Mouse (Mus musculus): ENCODE measurements around the gene Gas1. TPM values are rescaled to one million over a fixed set of nuclear protein-coding genes. Genes with fewer than 3 reads are reported as not detected.

Gas1 gene
- polyA plus RNA-seq, 1 experiment, result not detected

DNA sequence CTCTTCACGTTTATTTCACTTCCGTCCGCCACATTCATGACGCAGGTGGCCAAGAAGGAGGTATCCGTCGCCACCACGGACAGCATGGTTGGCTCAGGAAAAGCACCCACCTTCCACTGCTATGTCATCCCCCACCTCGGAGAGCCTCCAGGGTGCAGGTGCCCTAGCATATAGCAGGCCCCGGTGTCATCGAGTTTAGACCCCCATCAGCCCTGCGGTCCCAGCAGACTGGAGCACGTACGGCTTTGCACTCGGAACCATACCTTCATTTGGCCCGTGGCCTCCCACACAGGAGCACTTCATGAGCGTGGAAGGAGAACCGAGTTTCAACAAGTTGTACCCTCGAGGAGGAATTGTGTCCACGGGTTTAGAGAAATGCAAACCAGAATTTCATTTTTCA is 50.8 kb downstream of the Gas1 start:
- Histone ChIP-seq H3K9me3 (peaks cover 16% of the 10 kb centered on the region), H3K27me3 (replicated peaks) (peaks cover 7% of the 10 kb centered on the region)
- no peak for TF ChIP-seq GATA1 (IDR thresholded peaks at IDR 0.05; ENCODE audit: borderline replicate concordance, low read length)
- no peak for TF ChIP-seq FLI1 (IDR thresholded peaks at IDR 0.05; ENCODE audit: low read length)

DNA sequence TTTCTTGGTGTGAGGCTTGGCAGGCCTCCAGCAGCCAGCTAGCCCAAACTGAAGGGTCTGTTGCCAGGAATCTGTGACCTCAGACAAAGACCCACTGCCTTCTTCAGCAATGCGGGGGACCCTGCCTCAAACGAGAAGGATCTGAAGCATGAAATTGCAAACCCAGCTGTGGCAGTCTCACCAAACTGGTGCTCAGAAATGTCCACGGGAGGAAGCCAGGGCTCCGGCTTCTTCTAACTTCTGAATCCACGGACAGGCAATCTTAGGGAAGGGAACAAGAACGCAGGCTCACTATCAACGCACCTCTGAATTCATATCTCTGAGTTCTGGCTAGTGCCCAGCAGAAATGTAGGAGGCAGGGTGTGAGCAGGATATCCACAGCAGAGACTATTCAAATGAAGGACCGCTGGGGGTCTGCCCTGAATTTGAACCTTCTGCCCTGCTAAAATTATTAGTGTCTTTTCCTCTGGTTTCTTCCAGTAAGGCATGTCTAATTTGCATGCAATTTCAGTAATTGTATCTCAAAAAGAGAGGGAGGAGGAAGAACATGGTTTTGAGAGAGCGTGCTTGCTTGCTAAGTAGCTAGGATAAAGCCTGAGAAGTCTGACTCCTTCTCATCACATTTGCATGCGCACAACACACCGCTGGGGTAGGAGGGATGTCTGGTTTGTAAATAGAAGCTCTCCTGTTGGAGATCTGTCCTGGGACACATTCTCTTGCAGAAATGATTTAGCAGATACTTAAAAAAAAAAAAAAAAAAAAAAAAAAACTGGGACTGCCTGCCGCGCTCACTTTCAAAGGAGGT is 51.5 kb downstream of the Gas1 start:
- Histone ChIP-seq H3K36me3 (replicated peaks; ENCODE audit: low read length) (no peaks in the 10 kb centered on the region), H3K4me3 (replicated peaks) (no peak overlapping the region), H3K9me3 (peaks cover 16% of the 10 kb centered on the region), H3K4me1 (0 out of 2 replicates have a peak, but pooled peaks cover 3% of the 10 kb centered on the region), H3K27me3 (replicated peaks) (peaks cover 7% of the 10 kb centered on the region)
- no peak for TF ChIP-seq FLI1 (IDR thresholded peaks at IDR 0.05; ENCODE audit: low read length)

More for the DNA sequence above, 50.8 kb downstream of the Gas1 start:
- no peak overlapping the region for H3K4me3 ChIP-seq (replicated peaks)
- 0 out of 2 replicates have a peak, but pooled peaks cover 3% of the 10 kb centered on the region for H3K4me1 ChIP-seq
- no peaks in the 10 kb centered on the region for H3K36me3 ChIP-seq (replicated peaks; ENCODE audit: low read length)

DNA sequence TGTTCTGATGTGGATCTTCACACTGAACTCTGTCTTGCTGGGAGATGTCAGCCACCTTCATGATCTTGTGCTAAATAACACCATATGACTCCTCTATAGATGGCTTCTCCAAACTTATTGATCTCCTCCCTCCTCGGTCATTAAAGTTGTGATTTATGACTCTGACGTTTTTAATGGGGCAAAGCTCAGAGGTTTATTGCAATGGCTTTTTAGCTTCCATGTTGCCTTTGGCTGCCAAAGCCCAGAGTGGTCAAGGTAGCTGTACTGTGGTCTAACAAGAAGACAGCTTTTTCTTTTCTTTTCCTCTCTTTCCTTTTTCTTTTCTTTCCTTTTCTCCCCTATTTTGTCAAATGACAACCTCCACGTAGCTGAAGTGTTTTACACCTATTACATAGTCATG is 52.1 kb downstream of the Gas1 start:
- Histone ChIP-seq H3K4me3 (replicated peaks) (no peak overlapping the region), H3K27me3 (replicated peaks) (peaks cover 7% of the 10 kb centered on the region), H3K36me3 (replicated peaks; ENCODE audit: low read length) (no peaks in the 10 kb centered on the region), H3K9me3 (peaks cover 16% of the 10 kb centered on the region), H3K4me1 (0 out of 2 replicates have a peak, but pooled peaks cover 3% of the 10 kb centered on the region)
- TF ChIP-seq GATA1 (IDR thresholded peaks at IDR 0.05; ENCODE audit: borderline replicate concordance, low read length) (no peak), FLI1 (IDR thresholded peaks at IDR 0.05; ENCODE audit: low read length) (no peak)

DNA sequence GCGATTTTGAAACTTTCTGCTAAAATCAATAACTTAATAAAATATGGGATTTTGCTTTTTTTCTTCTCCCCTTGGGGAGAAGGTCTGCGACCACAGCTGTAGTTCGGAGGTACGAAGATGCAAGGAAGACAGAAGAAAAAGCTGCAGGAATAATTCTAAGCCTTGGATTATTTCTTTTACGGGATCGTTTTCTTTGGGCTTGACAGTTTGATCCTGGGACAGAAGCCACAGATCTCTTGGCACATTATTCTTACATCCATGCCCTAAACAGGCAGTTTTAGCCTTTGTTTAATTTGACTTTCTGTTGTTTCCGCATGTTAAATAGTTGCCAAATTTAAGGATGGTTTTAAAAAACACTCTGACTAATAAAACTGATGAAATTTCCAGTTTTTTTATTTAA is 52.7 kb downstream of the Gas1 start:
- Histone ChIP-seq H3K36me3 (replicated peaks; ENCODE audit: low read length) (no peaks in the 10 kb centered on the region), H3K27me3 (replicated peaks) (peaks cover 7% of the 10 kb centered on the region), H3K9me3 (peaks cover 16% of the 10 kb centered on the region), H3K4me1 (0 out of 2 replicates have a peak, but pooled peaks cover 3% of the 10 kb centered on the region), H3K4me3 (replicated peaks) (no peak overlapping the region)
- no peak for TF ChIP-seq GATA1 (IDR thresholded peaks at IDR 0.05; ENCODE audit: borderline replicate concordance, low read length)
- TF ChIP-seq FLI1 (IDR thresholded peaks at IDR 0.05; ENCODE audit: low read length), result no peak

Measured in megakaryocyte, embryonic 14.5 days (primary cell).